26 mouse cellular contexts compared by ENCODE assay signal in the genomic region with DNA sequence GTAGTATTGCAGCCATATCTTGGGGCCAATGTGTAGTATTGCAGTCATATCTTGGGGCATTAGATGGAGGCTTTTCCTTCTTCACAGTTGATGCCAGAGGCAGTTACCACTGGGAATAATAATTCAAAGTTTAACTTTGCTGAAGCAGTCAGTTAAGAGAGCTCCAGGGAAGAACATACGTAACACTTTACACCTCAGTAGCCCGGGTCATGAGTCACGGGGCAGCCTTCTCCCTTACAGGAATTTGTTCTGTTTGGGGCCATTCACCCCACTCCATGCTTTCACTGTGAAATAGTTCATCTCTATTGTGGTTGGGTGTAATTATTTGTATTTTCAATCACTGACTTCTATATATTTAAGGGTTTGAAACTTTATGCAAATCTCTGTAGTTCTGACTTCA. TPM values are rescaled to one million over a fixed set of nuclear protein-coding genes. Genes with fewer than 3 reads are reported as not detected.
DNase-seq lines count a peak whose midpoint lies in the region; ATAC-seq lines count a peak whose summit lies in the region.
"Had no signal": no experiment of that assay in that cellular context is flagged by ENCODE, and none has a peak within 500 bp of the region (broad histone marks: within the 10 kb centered on the region; RNA-seq: fewer than 3 reads in every experiment).

No protein-coding gene starts in this region.

- no peak overlapping the region for H3K4me2 ChIP-seq in kidney, embryonic 14.5 days (replicated peaks; ENCODE audit: low read depth, low read length)
- H3K4me2 ChIP-seq: embryonic facial prominence, embryonic 12.5 days; embryonic facial prominence, embryonic 15.5 days; heart, embryonic 11.5 days; hindbrain, embryonic 12.5 days had no signal

- no peak overlapping the region for H3K27ac ChIP-seq in kidney, embryonic 14.5 days (ENCODE audit: low read depth, low read length)
- H3K27ac ChIP-seq: embryonic facial prominence, embryonic 12.5 days; embryonic facial prominence, embryonic 15.5 days; gastrocnemius, adult 2 months; hindbrain, embryonic 12.5 days had no signal

- WGBS in kidney, embryonic 14.5 days = 54% methylated on average over 3 of the region's 3 CpGs

- no peaks in the 10 kb centered on the region for H3K27me3 ChIP-seq in kidney, embryonic 14.5 days (ENCODE audit: control insufficient read depth, insufficient read depth, low read length)
- H3K27me3 ChIP-seq: CH12.LX; embryonic facial prominence, embryonic 12.5 days; embryonic facial prominence, embryonic 15.5 days; hindbrain, embryonic 12.5 days had no signal

- no peak overlapping the region for H3K9ac ChIP-seq in kidney, embryonic 14.5 days (ENCODE audit: low read depth, low read length)
- H3K9ac ChIP-seq: embryonic facial prominence, embryonic 12.5 days; embryonic facial prominence, embryonic 15.5 days; forebrain, postnatal 0 days; hindbrain, embryonic 12.5 days had no signal

- no peak overlapping the region for H3K4me3 ChIP-seq in kidney, embryonic 14.5 days (ENCODE audit: low read length)
- H3K4me3 ChIP-seq: embryonic facial prominence, embryonic 12.5 days; embryonic facial prominence, embryonic 15.5 days; gastrocnemius, adult 2 months; hindbrain, embryonic 12.5 days had no signal

- H3K36me3 ChIP-seq in kidney, embryonic 14.5 days (ENCODE audit: control insufficient read depth, insufficient read depth, low read length) = no peaks in the 10 kb centered on the region
- H3K36me3 ChIP-seq: embryonic facial prominence, embryonic 12.5 days; embryonic facial prominence, embryonic 15.5 days; G1E; hindbrain, embryonic 12.5 days had no signal

- H3K4me1 ChIP-seq in kidney, embryonic 14.5 days (ENCODE audit: control insufficient read depth, insufficient read depth, low read length) = no peaks in the 10 kb centered on the region
- H3K4me1 ChIP-seq: embryonic facial prominence, embryonic 12.5 days; embryonic facial prominence, embryonic 15.5 days; hindbrain, embryonic 12.5 days had no signal

- H3K9me3 ChIP-seq in kidney, embryonic 14.5 days (ENCODE audit: control insufficient read depth, low read length) = no peaks in the 10 kb centered on the region
- H3K9me3 ChIP-seq: embryonic facial prominence, embryonic 12.5 days; embryonic facial prominence, embryonic 15.5 days; hindbrain, embryonic 12.5 days had no signal

- peak; percentile 52 for DNase-seq in kidney, adult 18-20 months
- peak; percentile 81 for DNase-seq in kidney, adult 9 months
- peak; percentile 48 for DNase-seq in kidney, postnatal 10 days
- DNase-seq in kidney, postnatal 36 days = peak; percentile 71 to 73
- DNase-seq in spleen, postnatal 4 days (ENCODE audit: low spot score in 2 of 2) = no peak
- DNase-seq in left cerebral cortex, adult 18-20 months (ENCODE audit: low spot score in 2 of 2) = no peak
- no peak for DNase-seq in layer of hippocampus, adult 11-12 months (ENCODE audit: low spot score)
- DNase-seq: adrenal gland, adult 2 months; adrenal gland, postnatal 14 days; B cell, adult 2 months; cerebellum, adult 11 months; cerebellum, adult 2 months; cerebellum, adult 9-11 months; cerebellum, postnatal 25 days; forebrain, postnatal 0 days; gastrocnemius, adult 2 months; gastrocnemius, postnatal 14 days; heart, adult 11 months had no signal

- no peak for ATAC-seq in kidney, embryonic 14.5 days (ENCODE audit: low FRiP score, low TSS enrichment)
- ATAC-seq: forebrain, embryonic 14.5 days; forebrain, postnatal 0 days had no signal

RNA-seq across cellular contexts. Expression of gene Spp1, which starts 11.1 kb away (rescaled TPM):
- polyA plus RNA-seq in kidney, embryonic 14.5 days (2014; fragmentation: Nextera tagmentation; extraction: Ambion mirVana) = 6.5 and 6.7 TPM in 2 replicates
- total RNA-seq in left cerebral cortex, adult 18-20 months (2021) = 10 to 100 TPM; 13.0 to 18.3 TPM
- total RNA-seq: G1E had no signal
- polyA plus RNA-seq: G1E had no signal

RNA-seq across cellular contexts. Expression of gene Pkd2, which starts 35.4 kb away (rescaled TPM):
- 15.3 and 29.3 TPM in 2 replicates for polyA plus RNA-seq in kidney, embryonic 14.5 days (2014; fragmentation: Nextera tagmentation; extraction: Ambion mirVana)
- total RNA-seq in left cerebral cortex, adult 18-20 months (2021) = 10 to 100 TPM; 28.6 to 30.4 TPM
- total RNA-seq: CH12.LX had no signal
- polyA plus RNA-seq: G1E had no signal

Comparison
In these comparisons a context has a peak if more than half of its experiments do, and no peak if none do; other contexts are left out.
1. DNase-seq: peak in kidney, adult 18-20 months (single experiment), kidney, adult 9 months (single experiment), kidney, postnatal 10 days (single experiment) and kidney, postnatal 36 days (2 of 2); none in spleen, postnatal 4 days (0 of 2), left cerebral cortex, adult 18-20 months (0 of 2) and layer of hippocampus, adult 11-12 months (single experiment).